Mouse (Mus musculus): ENCODE measurements at regions not wholly inside any gene's neighbourhood (a gene's known extent, or its start where the extent isn't known, plus 50 kb on each side); places are given as distances from the start of the nearest gene placed in this dataset.

DNA sequence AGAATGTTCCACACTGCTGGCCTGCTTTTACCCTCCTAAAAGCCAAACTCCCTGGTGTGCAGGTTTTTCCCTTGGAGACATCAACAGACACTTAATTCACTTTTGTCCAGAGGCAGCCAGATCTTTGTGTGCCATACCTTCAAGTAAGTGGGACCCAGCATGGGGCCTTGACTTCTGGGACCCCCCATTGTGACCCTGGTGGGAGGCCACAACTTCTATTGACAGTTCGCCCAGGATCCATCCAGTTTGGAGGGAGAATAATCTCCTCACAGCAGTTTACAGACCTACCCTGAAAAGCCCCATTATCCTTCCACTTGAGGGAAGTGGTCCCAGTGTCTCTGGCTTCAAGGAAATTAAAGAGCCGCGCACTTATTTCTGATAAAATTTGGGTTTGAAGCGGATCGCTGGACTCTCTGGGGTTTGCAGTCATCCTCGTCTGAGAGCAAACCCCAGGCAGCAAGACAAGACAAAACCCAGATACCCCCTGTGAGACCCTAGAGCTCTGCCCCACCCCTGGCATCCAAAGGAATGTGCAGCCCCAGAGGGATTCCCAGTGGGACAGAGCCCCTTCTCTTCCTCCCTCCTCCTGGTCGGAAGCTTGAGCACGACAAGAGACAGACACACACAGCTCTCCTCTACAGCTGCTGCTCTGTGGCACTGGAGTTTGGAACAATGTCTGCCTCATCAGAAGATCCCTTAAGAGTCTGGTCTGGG lies 115.8 kb upstream of the Med13l start:
- no peaks in the 10 kb centered on the region for H3K9me3 ChIP-seq (replicated peaks; ENCODE audit: insufficient read depth, low read length)
- H3K79me2 ChIP-seq (ENCODE audit: control insufficient read depth, insufficient read depth, low read length, poor library complexity): no peaks in the 10 kb centered on the region

DNA sequence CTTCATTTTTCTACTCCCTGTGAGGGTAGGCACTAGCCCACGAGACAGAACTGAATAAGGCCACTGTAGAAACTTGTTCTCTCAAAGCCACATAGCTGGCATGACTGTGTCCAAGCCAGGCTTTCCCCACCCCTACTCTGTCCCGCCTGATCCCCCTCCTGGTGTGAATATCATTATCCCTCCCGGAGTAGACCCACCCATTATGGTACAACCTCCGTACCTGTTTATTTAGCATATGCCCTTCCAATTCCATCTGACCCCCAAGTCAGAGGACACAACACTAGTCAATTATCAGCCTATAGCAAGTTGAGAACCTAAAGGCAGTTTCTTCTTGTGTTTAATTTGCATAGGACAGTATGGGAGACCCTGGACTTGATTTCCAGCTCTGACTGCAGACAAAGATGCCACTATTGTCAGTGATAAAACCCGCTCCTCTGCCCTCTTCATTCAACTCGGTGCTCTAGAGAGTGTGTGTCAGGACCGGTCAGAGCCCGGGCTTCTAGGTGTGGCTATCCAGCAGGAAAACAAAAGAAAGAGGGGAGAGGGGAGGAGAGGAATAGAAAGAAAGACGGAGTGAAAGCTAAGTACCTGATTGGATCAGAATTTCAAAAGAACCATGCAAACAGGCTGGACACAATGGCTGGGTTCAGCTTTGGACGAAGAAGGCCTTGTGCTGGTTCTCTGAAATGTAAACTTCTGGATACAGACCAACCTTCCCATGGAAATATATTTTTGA lies 115.1 kb upstream of the Med13l start:
- Histone ChIP-seq H3K36me3 (ENCODE audit: control insufficient read depth in 1 of 2, insufficient read depth in 2 of 2, low read length in 2 of 2) (peaks cover 0 to 3% of the 10 kb centered on the region in 2 experiments; a peak in 2 of 4 replicates), H3K4me3 (ENCODE audit: control insufficient read depth in 1 of 2, insufficient read depth in 1 of 2, low read depth in 2 of 2, low read length in 2 of 2) (no peak overlapping the region), H3K27ac (ENCODE audit: control insufficient read depth, low read depth, low read length) (no peak overlapping the region), H3K9ac (ENCODE audit: control insufficient read depth, low read depth, low read length, poor library complexity, severe bottlenecking) (no peak overlapping the region), H3K4me1 (ENCODE audit: control insufficient read depth in 1 of 2, insufficient read depth in 2 of 2, low read length in 2 of 2) (peaks cover 0 to 11% of the 10 kb centered on the region in 2 experiments; a peak in 2 of 4 replicates), H3K27me3 (ENCODE audit: control insufficient read depth in 1 of 2, insufficient read depth in 2 of 2, low read length in 2 of 2) (no peaks in the 10 kb centered on the region), H3K79me2 (ENCODE audit: control insufficient read depth, insufficient read depth, low read length, poor library complexity) (no peaks in the 10 kb centered on the region), H3K9me3 (replicated peaks; ENCODE audit: insufficient read depth, low read length) (no peaks in the 10 kb centered on the region)
- no peak for DNase-seq (ENCODE audit: low read depth, low spot score)
- TF ChIP-seq UBTF (IDR thresholded peaks at IDR 0.05; ENCODE audit: borderline replicate concordance, insufficient read depth, low read depth, low read length) (no peak), SIN3A (IDR thresholded peaks at IDR 0.05; ENCODE audit: low read length) (no peak), ETS1 (IDR thresholded peaks at IDR 0.05; ENCODE audit: low read depth, low read length) (no peak), CHD1 (IDR thresholded peaks at IDR 0.05; ENCODE audit: low read depth, low read length) (no peak), MYC (IDR thresholded peaks at IDR 0.05; ENCODE audit: low read depth, low read length) (no peak), ELF1 (IDR thresholded peaks at IDR 0.05; ENCODE audit: low read depth, low read length) (no peak)

More for the DNA sequence above, 115.8 kb upstream of the Med13l start:
- H3K27ac ChIP-seq (ENCODE audit: control insufficient read depth, low read depth, low read length): no peak overlapping the region
- H3K36me3 ChIP-seq (ENCODE audit: control insufficient read depth in 1 of 2, insufficient read depth in 2 of 2, low read length in 2 of 2): peaks cover 0 to 3% of the 10 kb centered on the region in 2 experiments; a peak in 2 of 4 replicates
- peaks cover 0 to 9% of the 10 kb centered on the region in 2 experiments; a peak in 2 of 4 replicates for H3K4me1 ChIP-seq (ENCODE audit: control insufficient read depth in 1 of 2, insufficient read depth in 2 of 2, low read length in 2 of 2)
- no peak overlapping the region for H3K4me3 ChIP-seq (ENCODE audit: control insufficient read depth in 1 of 2, insufficient read depth in 1 of 2, low read depth in 2 of 2, low read length in 2 of 2)
- H3K27me3 ChIP-seq (ENCODE audit: control insufficient read depth in 1 of 2, insufficient read depth in 2 of 2, low read length in 2 of 2): no peaks in the 10 kb centered on the region
- DNase-seq (ENCODE audit: low read depth, low spot score): no peak
- no peak overlapping the region for H3K9ac ChIP-seq (ENCODE audit: control insufficient read depth, low read depth, low read length, poor library complexity, severe bottlenecking)
- TF ChIP-seq ZC3H11A (IDR thresholded peaks at IDR 0.05; ENCODE audit: low read depth, low read length) (no peak), JUND (IDR thresholded peaks at IDR 0.05; ENCODE audit: low read depth, low read length) (no peak), CHD2 (IDR thresholded peaks at IDR 0.05; ENCODE audit: low read length) (no peak)

DNA sequence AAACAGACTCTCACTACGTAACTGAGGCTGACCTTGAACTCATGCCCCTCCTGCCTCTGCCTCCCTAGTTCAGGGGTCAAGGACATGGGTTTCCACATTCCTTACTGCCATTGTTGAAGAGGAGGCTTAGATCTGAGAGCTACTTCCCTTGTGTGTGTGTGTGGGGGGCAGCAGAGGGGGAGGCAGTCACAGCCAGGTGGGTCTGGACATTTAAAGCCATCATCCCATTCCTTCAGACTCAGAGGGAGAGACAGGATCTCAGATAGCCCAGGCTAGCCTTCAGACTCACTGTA lies 114.5 kb upstream of the Med13l start:
- no peak for DNase-seq (ENCODE audit: low read depth, low spot score)
- no peak overlapping the region for H3K9ac ChIP-seq (ENCODE audit: control insufficient read depth, low read depth, low read length, poor library complexity, severe bottlenecking)
- no peak overlapping the region for H3K4me3 ChIP-seq (ENCODE audit: control insufficient read depth in 1 of 2, insufficient read depth in 1 of 2, low read depth in 2 of 2, low read length in 2 of 2)
- H3K27ac ChIP-seq (ENCODE audit: control insufficient read depth, low read depth, low read length): no peak overlapping the region
- H3K79me2 ChIP-seq (ENCODE audit: control insufficient read depth, insufficient read depth, low read length, poor library complexity): no peaks in the 10 kb centered on the region
- H3K27me3 ChIP-seq (ENCODE audit: control insufficient read depth in 1 of 2, insufficient read depth in 2 of 2, low read length in 2 of 2): no peaks in the 10 kb centered on the region
- peaks cover 0 to 11% of the 10 kb centered on the region in 2 experiments; a peak in 2 of 4 replicates for H3K4me1 ChIP-seq (ENCODE audit: control insufficient read depth in 1 of 2, insufficient read depth in 2 of 2, low read length in 2 of 2)
- TF ChIP-seq MAX (IDR thresholded peaks at IDR 0.05; ENCODE audit: low read length) (no peak), POLR2A (IDR thresholded peaks at IDR 0.05; ENCODE audit: control insufficient read depth in 1 of 2, insufficient read depth in 1 of 2, low read depth in 1 of 2, low read length in 2 of 2, poor library complexity in 1 of 2) (no peak), POLR2AphosphoS2 (IDR thresholded peaks at IDR 0.05; ENCODE audit: low read length) (no peak), KAT2A (conservative IDR thresholded peaks at IDR 0.05; ENCODE audit: low read depth, low read length) (no peak), GABPA (IDR thresholded peaks at IDR 0.05; ENCODE audit: low read depth, low read length) (no peak), CTCF (IDR thresholded peaks at IDR 0.05 in 2 of 3, conservative IDR thresholded peaks at IDR 0.05 in 1 of 3; ENCODE audit: control insufficient read depth in 1 of 3, insufficient read depth in 1 of 3, low read depth in 2 of 3, low read length in 3 of 3, poor library complexity in 1 of 3, severe bottlenecking in 1 of 3) (no peak)
- no peaks in the 10 kb centered on the region for H3K9me3 ChIP-seq (replicated peaks; ENCODE audit: insufficient read depth, low read length)
- H3K36me3 ChIP-seq (ENCODE audit: control insufficient read depth in 1 of 2, insufficient read depth in 2 of 2, low read length in 2 of 2): peaks cover 0 to 3% of the 10 kb centered on the region in 2 experiments; a peak in 2 of 4 replicates
